Mouse (Mus musculus) cortical plate, adult 2 months (tissue): ENCODE results near the gene H1f0.

ENCODE experiments used
- CTCF ChIP-seq: fragments of 200-500 bp; IDR thresholded peaks from 2 replicates; pipeline ENCODE4 v1.5.1; 2011; ENCODE audit warnings: mild to moderate bottlenecking, control low read depth, low read length; ENCODE audit not compliant: insufficient read depth; ENCODE audit errors: extremely low read depth
- POLR2A ChIP-seq: fragments of 200-500 bp; IDR thresholded peaks from 2 replicates; pipeline ENCODE4 v1.6.1; 2011; ENCODE audit warnings: mild to moderate bottlenecking, low read length, control low read depth; ENCODE audit not compliant: insufficient read depth; ENCODE audit errors: extremely low read depth

GRCm38 (mm10) chr15:78980084-78980483 is 48.2 kb upstream of the H1f0 start:
- no peak for TF ChIP-seq CTCF
- TF ChIP-seq POLR2A = no peak
